ENCODE assay signal across 24 mouse cellular contexts in the genomic region with DNA sequence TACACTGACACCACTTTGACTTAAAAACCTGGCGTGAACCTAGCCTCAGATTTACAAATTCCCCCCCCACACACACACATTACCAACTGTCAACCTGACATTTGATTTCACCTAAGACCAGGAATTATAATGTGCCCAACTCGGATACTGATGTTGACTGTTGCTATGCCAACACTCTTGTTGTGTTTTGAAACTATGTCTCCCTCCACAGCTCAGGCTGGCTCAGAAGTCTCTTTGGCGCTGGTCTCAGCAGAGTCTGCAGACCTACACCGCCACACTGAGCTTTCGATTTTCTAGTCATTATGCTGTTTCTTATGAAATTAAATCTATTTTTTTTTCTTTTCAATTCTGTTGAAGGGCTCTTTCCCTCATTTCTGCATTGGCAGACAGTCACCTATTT. TPM values are rescaled to one million over a fixed set of nuclear protein-coding genes. Genes with fewer than 3 reads are reported as not detected.
DNase-seq lines count a peak whose midpoint lies in the region; TF ChIP-seq lines count a peak whose summit lies in the region.
"Had no signal": no experiment of that assay in that cellular context is flagged by ENCODE, and none has a peak within 500 bp of the region (broad histone marks: within the 10 kb centered on the region; RNA-seq: fewer than 3 reads in every experiment).

No protein-coding gene starts in this region.

- H3K4me1 ChIP-seq in lung, adult 2 months (ENCODE audit: control insufficient read depth, insufficient read depth, low read length): no peaks in the 10 kb centered on the region
- H3K4me1 ChIP-seq: lung, embryonic 15.5 days had no signal

- WGBS in lung, adult 2 months: 48% methylated on average over 5 of the region's 5 CpGs

- no peak for TF ChIP-seq CTCF in lung, adult 2 months (IDR thresholded peaks at IDR 0.05; ENCODE audit: insufficient read depth, low read length)
- TF ChIP-seq CTCF in brain, embryonic 14.5 days (IDR thresholded peaks at IDR 0.05; ENCODE audit: borderline replicate concordance, extremely low read depth, insufficient read depth, insufficient read length): no peak

- no peak for TF ChIP-seq POLR2A in lung, adult 2 months (IDR thresholded peaks at IDR 0.05; ENCODE audit: borderline replicate concordance, extremely low read depth, low read depth, low read length)
- no peak for TF ChIP-seq POLR2A in brain, embryonic 14.5 days (IDR thresholded peaks at IDR 0.05; ENCODE audit: borderline replicate concordance, extremely low read depth, insufficient read depth, insufficient read length, poor library complexity, severe bottlenecking)

- no peak overlapping the region for H3K4me3 ChIP-seq in lung, adult 2 months (replicated peaks; ENCODE audit: extremely low read depth, low read depth, low read length)
- H3K4me3 ChIP-seq: embryonic facial prominence, embryonic 12.5 days; forebrain, embryonic 12.5 days; heart, embryonic 10.5 days; kidney, embryonic 15.5 days; limb, embryonic 12.5 days; liver, embryonic 13.5 days; lung, embryonic 15.5 days; midbrain, embryonic 12.5 days; neural tube, embryonic 12.5 days had no signal

- peak; percentile 28 for DNase-seq in embryo, embryonic 10 days (ENCODE audit: low spot score)
- no peak for DNase-seq in embryo, embryonic 11 days
- peak; percentile 86 for DNase-seq in heart, adult 11 months
- DNase-seq in heart, postnatal 4 days: no peak
- DNase-seq in lung, postnatal 25 days (ENCODE audit: low spot score): peak; percentile 53
- DNase-seq in lung, adult 2 months: no peak
- DNase-seq in brain, embryonic 14.5 days (ENCODE audit: low read depth): peak; percentile 59
- DNase-seq in thymus, postnatal 4 days: no peak
- DNase-seq: cerebellum, adult 2 months; cerebellum, postnatal 25 days; kidney, adult 11 months; kidney, postnatal 36 days; layer of hippocampus, postnatal 36 days; liver, embryonic 13.5 days; thymus, postnatal 14 days had no signal

RNA-seq across cellular contexts. Expression of a gene that starts 14.5 kb away (rescaled TPM):
- 1 to 10 TPM; 1.7 to 2.4 TPM for total RNA-seq in heart, postnatal 4 days (2021)
- polyA plus RNA-seq in lung, adult 2 months (2012; rRNA removed): 6.9 and 11.7 TPM in 2 replicates
- polyA plus RNA-seq in brain, embryonic 14.5 days (2012; rRNA removed): 0.59 and 3.3 TPM in 2 replicates

RNA-seq across cellular contexts. Expression of a gene that starts 23.9 kb away (rescaled TPM):
- 10 to 100 TPM; 10.8 to 11.6 TPM for total RNA-seq in heart, postnatal 4 days (2021)
- 51.1 and 54.3 TPM in 2 replicates for polyA plus RNA-seq in lung, adult 2 months (2012; rRNA removed)
- 19.7 and 21.3 TPM in 2 replicates for polyA plus RNA-seq in brain, embryonic 14.5 days (2012; rRNA removed)

RNA-seq across cellular contexts. Expression of a gene that starts 55.0 kb away (rescaled TPM):
- total RNA-seq in heart, postnatal 4 days (2021): under 1 TPM; 0.12 to 0.23 TPM
- polyA plus RNA-seq in lung, adult 2 months (2012; rRNA removed): 0.63 and 1.1 TPM in 2 replicates
- 0.03 TPM in 1 of 2 replicates, not detected in the other for polyA plus RNA-seq in brain, embryonic 14.5 days (2012; rRNA removed)
- total RNA-seq: left cerebral cortex, postnatal 10 days had no signal
- polyA plus RNA-seq: cerebellum, adult 2 months had no signal

Comparison
In these comparisons a context has a peak if more than half of its experiments do, and no peak if none do; other contexts are left out.
1. DNase-seq: peak in embryo, embryonic 10 days (single experiment), heart, adult 11 months (single experiment), lung, postnatal 25 days (single experiment) and brain, embryonic 14.5 days (single experiment); none in embryo, embryonic 11 days (single experiment), heart, postnatal 4 days (single experiment), lung, adult 2 months (single experiment) and thymus, postnatal 4 days (single experiment).